Mouse (Mus musculus) CH12.LX (cell line): ENCODE data around the gene Slc23a4. TPM values are rescaled to one million over a fixed set of nuclear protein-coding genes. Genes with fewer than 3 reads are reported as not detected.

Source experiments
- DNase-seq: peaks from one replicate; pipeline ENCODE4 v3.0.0-alpha.2; 2013; ENCODE audit errors: extremely low read depth
- H3K27ac ChIP-seq: 2 replicates; pipeline ENCODE4 v1.5.1; 2012; ENCODE audit warnings: low read depth, mild to moderate bottlenecking, control low read depth, moderate library complexity; ENCODE audit not compliant: insufficient read depth
- H3K27me3 ChIP-seq: replicated peaks from 2 replicates; pipeline ENCODE3; 2012; ENCODE audit warnings: inconsistent platforms
- H3K36me3 ChIP-seq, 2 experiments: replicated peaks in 1 of 2; 2 replicates each; pipeline versions ENCODE3 to v1.6.1; 2012; ENCODE audit warnings: inconsistent platforms in 1 of 2, low read length in 1 of 2, mild to moderate bottlenecking in 1 of 2, mixed read lengths in 1 of 2, moderate library complexity in 1 of 2; ENCODE audit not compliant: control insufficient read depth in 1 of 2, insufficient read depth in 1 of 2
- H3K4me1 ChIP-seq, 2 experiments: 2 replicates each; pipeline ENCODE4 v1.6.1; 2012; ENCODE audit warnings: inconsistent platforms in 1 of 2, moderate library complexity in 1 of 2; ENCODE audit not compliant: insufficient read depth in 2 of 2, control insufficient read depth in 1 of 2
- H3K4me2 ChIP-seq: 2 replicates; pipeline ENCODE4 v1.6.1; 2012; ENCODE audit warnings: low read depth, mild to moderate bottlenecking, control low read depth; ENCODE audit not compliant: poor library complexity, insufficient read depth, severe bottlenecking
- H3K4me3 ChIP-seq, 3 experiments: fragments of 150-350 bp in 1 of 3; sonication (generic) in 1 of 3; replicated peaks in 1 of 3; 2 replicates each; pipeline versions ENCODE3 to v1.5.1; 2011 to 2012; ENCODE audit warnings: low read depth in 2 of 3, low read length in 2 of 3, mild to moderate bottlenecking in 2 of 3, moderate library complexity in 2 of 3, control low read depth in 1 of 3, improper control_type of control experiment in 1 of 3, inconsistent platforms in 1 of 3, mixed read lengths in 1 of 3; ENCODE audit not compliant: poor library complexity in 1 of 3
- H3K79me2 ChIP-seq: replicated peaks from 2 replicates; pipeline ENCODE4 v1.6.1; 2012; ENCODE audit warnings: mild to moderate bottlenecking, moderate library complexity; ENCODE audit not compliant: control insufficient read depth, poor library complexity, insufficient read depth, severe bottlenecking; ENCODE audit errors: extremely low read depth
- H3K9ac ChIP-seq: 2 replicates; pipeline ENCODE4 v1.6.1; 2012; ENCODE audit warnings: low read depth, mild to moderate bottlenecking, control low read depth, moderate library complexity; ENCODE audit not compliant: insufficient read depth
- H3K9me3 ChIP-seq: replicated peaks from 2 replicates; pipeline ENCODE3; 2012; ENCODE audit warnings: low read length, inconsistent platforms, mixed read lengths
- CTCF ChIP-seq, 2 experiments: IDR thresholded peaks in 1 of 2; conservative IDR thresholded peaks in 1 of 2; 2 replicates each; pipeline ENCODE4 v1.5.1; 2011 to 2012; ENCODE audit warnings: low read depth in 2 of 2, low read length in 2 of 2, improper control_type of control experiment in 1 of 2, inconsistent platforms in 1 of 2, mild to moderate bottlenecking in 1 of 2, moderate library complexity in 1 of 2
- E2F4 ChIP-seq: IDR thresholded peaks from 2 replicates; pipeline ENCODE4 v1.6.1; 2011; ENCODE audit warnings: low read depth, low read length, improper control_type of control experiment; ENCODE audit not compliant: insufficient replicate concordance
- ELF1 ChIP-seq: IDR thresholded peaks from 2 replicates; pipeline ENCODE4 v1.6.1; 2014; ENCODE audit warnings: low read depth, mild to moderate bottlenecking, inconsistent platforms, low read length, improper control_type of control experiment
- GABPA ChIP-seq: IDR thresholded peaks from 2 replicates; pipeline ENCODE4 v1.6.1; 2012; ENCODE audit warnings: low read depth, low read length, improper control_type of control experiment, inconsistent platforms; ENCODE audit not compliant: insufficient replicate concordance
- HCFC1 ChIP-seq: IDR thresholded peaks from 2 replicates; pipeline ENCODE4 v1.6.1; 2012; ENCODE audit warnings: low read depth, mild to moderate bottlenecking, inconsistent platforms, low read length, improper control_type of control experiment
- IRF4 ChIP-seq: IDR thresholded peaks from 2 replicates; pipeline ENCODE4 v1.6.1; 2014; ENCODE audit warnings: low read depth, mild to moderate bottlenecking, inconsistent platforms, low read length, improper control_type of control experiment
- KAT2A ChIP-seq: IDR thresholded peaks from 2 replicates; pipeline ENCODE4 v1.6.1; 2012; ENCODE audit warnings: low read length, improper control_type of control experiment, inconsistent platforms; ENCODE audit not compliant: insufficient replicate concordance
- MAFK ChIP-seq: IDR thresholded peaks from 2 replicates; pipeline ENCODE4 v1.6.1; 2011; ENCODE audit warnings: low read length, improper control_type of control experiment; ENCODE audit not compliant: insufficient replicate concordance
- MAX ChIP-seq: IDR thresholded peaks from 2 replicates; pipeline ENCODE4 v1.6.1; 2011; ENCODE audit warnings: low read length, improper control_type of control experiment
- MAZ ChIP-seq: IDR thresholded peaks from 2 replicates; pipeline ENCODE4 v1.6.1; 2012; ENCODE audit warnings: low read depth, mild to moderate bottlenecking, inconsistent platforms, low read length, improper control_type of control experiment, moderate library complexity
- MXI1 ChIP-seq: IDR thresholded peaks from 2 replicates; pipeline ENCODE4 v1.6.1; 2011; ENCODE audit warnings: mild to moderate bottlenecking, low read depth, low read length, improper control_type of control experiment
- NELFE ChIP-seq: IDR thresholded peaks from 2 replicates; pipeline ENCODE4 v1.6.1; 2011; ENCODE audit warnings: low read depth, low read length, improper control_type of control experiment
- NRF1 ChIP-seq: IDR thresholded peaks from 2 replicates; pipeline ENCODE4 v1.6.1; 2014; ENCODE audit warnings: low read depth, mild to moderate bottlenecking, inconsistent platforms, low read length, improper control_type of control experiment, moderate library complexity
- PAX5 ChIP-seq: IDR thresholded peaks from 2 replicates; pipeline ENCODE4 v1.6.1; 2012; ENCODE audit warnings: low read length, inconsistent platforms, mixed read lengths
- POLR2A ChIP-seq: IDR thresholded peaks from 2 replicates; pipeline ENCODE4 v1.6.1; 2011; ENCODE audit warnings: low read depth, mild to moderate bottlenecking, improper control_type of control experiment, low read length
- RAD21 ChIP-seq: IDR thresholded peaks from 2 replicates; pipeline ENCODE4 v1.6.1; 2011; ENCODE audit warnings: low read depth, mild to moderate bottlenecking, low read length, improper control_type of control experiment, moderate library complexity
- SIN3A ChIP-seq: IDR thresholded peaks from 2 replicates; pipeline ENCODE4 v1.6.1; 2012; ENCODE audit warnings: low read length, improper control_type of control experiment, inconsistent platforms
- TCF12 ChIP-seq: IDR thresholded peaks from 2 replicates; pipeline ENCODE4 v1.6.1; 2014; ENCODE audit warnings: low read depth, mild to moderate bottlenecking, inconsistent platforms, low read length, improper control_type of control experiment
- ZC3H11A ChIP-seq: IDR thresholded peaks from 2 replicates; pipeline ENCODE4 v1.6.1; 2012; ENCODE audit warnings: low read depth, mild to moderate bottlenecking, inconsistent platforms, low read length, improper control_type of control experiment
- ZNF384 ChIP-seq: IDR thresholded peaks from 2 replicates; pipeline ENCODE4 v1.6.1; 2012; ENCODE audit warnings: low read depth, low read length, improper control_type of control experiment, inconsistent platforms
- dilution Hi-C: fragments of 300-500 bp; cut with MboI; formaldehyde crosslinking; loops from 2 replicates; pipeline ENCODE4 v1.14.3; 2020; ENCODE audit warnings: low sequenced_read_pairs; ENCODE audit not compliant: extremely low pct_unique_long_range_greater_than_20kb, extremely low pct_ligation_motif_present
- in situ Hi-C: fragments of 300-500 bp; cut with MboI; formaldehyde crosslinking; loops from 3 replicates; pipeline ENCODE4 v1.14.3; 2019; ENCODE audit warnings: low sequenced_read_pairs, low pct_ligation_motif_present, low pct_unique_long_range_greater_than_20kb, mixed read lengths
- polyA plus RNA-seq: library from polyadenylated mRNA; unstranded; fragments of >175 nt; gene quantifications from 2 replicates; pipeline ENCODE4 v1.2.1, GENCODE M21; 2012; ENCODE audit warnings: low read depth; ENCODE audit not compliant: insufficient read length
- total RNA-seq, 2 experiments: library from RNA; depleted of rRNA; stranded (reverse); fragments of 300-350 nt in 1 of 2; fragments of >200 nt in 1 of 2; gene quantifications; 2 replicates each; pipeline ENCODE4 v1.2.3; 2012 to 2014

The Slc23a4 gene
- total and polyA plus RNA-seq, 3 experiments: 0.21 to 0.30 (median 0.27) TPM

GRCm38 (mm10) chr6:34910371-34911219, 77.6 kb downstream of the Slc23a4 start, which contains the start of gene Wdr91:
Gene Wdr91 (minus strand): TSS chr6:34910876.
- Histone ChIP-seq H3K36me3 (peaks cover 22 to 35% of the 10 kb centered on the region in 2 experiments), H3K79me2 (peaks cover 6% of the 10 kb centered on the region), H3K4me1 (peaks cover 0 to 31% of the 10 kb centered on the region in 2 experiments; a peak in 2 of 4 replicates), H3K4me3 (peak within 1 kb of the TSS; percentile 64 to 97 (median 82)), H3K27me3 (no peaks in the 10 kb centered on the region), H3K9ac (peak within 1 kb of the TSS; percentile 46), H3K4me2 (peak within 1 kb of the TSS; percentile 97), H3K27ac (peak within 1 kb of the TSS; percentile 54; the same call in 1 of the 2 replicates), H3K9me3 (no peaks in the 10 kb centered on the region)
- in situ Hi-C loops (no loop called here), dilution Hi-C loops (no loop called here)
- TF ChIP-seq PAX5: no peak
- TF ChIP-seq TCF12: peak; percentile 48; the same call in 1 of the 2 replicates
- TF ChIP-seq MAX: 0 out of 2 replicates have a peak, but pooled peaks have one; percentile 58
- no peak for TF ChIP-seq MAFK
- TF ChIP-seq NRF1: peak; percentile 78
- peak; percentile 66 for TF ChIP-seq NELFE
- TF ChIP-seq ZC3H11A: no peak
- TF ChIP-seq SIN3A: peak; percentile 59; the same call in 1 of the 2 replicates
- peak; percentile 75; the same call in 1 of the 2 replicates for TF ChIP-seq MXI1
- 0 out of 2 replicates have a peak, but pooled peaks have one; percentile 17 for TF ChIP-seq KAT2A
- peak; percentile 88 for TF ChIP-seq POLR2A
- peak in 1 of 2 experiments; percentile 34; a peak in 2 of 4 replicates for TF ChIP-seq CTCF (conservative IDR thresholded peaks at IDR 0.05 in 1 of 2, IDR thresholded peaks at IDR 0.05 in 1 of 2; ENCODE audit: low read depth in 2 of 2, low read length in 2 of 2)
- TF ChIP-seq HCFC1: peak; percentile 52; the same call in 1 of the 2 replicates
- peak; percentile 18; the same call in 1 of the 2 replicates for TF ChIP-seq ELF1
- peak; percentile 83 for DNase-seq

- H3K27me3 ChIP-seq: no peaks in the 10 kb centered on the region
- no peaks in the 10 kb centered on the region for H3K9me3 ChIP-seq
- peaks cover 27 to 43% of the 10 kb centered on the region in 2 experiments for H3K36me3 ChIP-seq
- H3K4me3 ChIP-seq: peak overlapping the region; percentile 64 to 97 (median 82)
- no peak overlapping the region for H3K27ac ChIP-seq
- peak overlapping the region; percentile 79 for H3K4me2 ChIP-seq
- dilution Hi-C loops (no loop called here), in situ Hi-C loops (no loop called here)
- H3K79me2 ChIP-seq: peaks cover 6% of the 10 kb centered on the region
- H3K9ac ChIP-seq: peak overlapping the region; percentile 46
- DNase-seq: no peak
- no peak for TF ChIP-seq RAD21
- no peak for TF ChIP-seq TCF12
- no peak for TF ChIP-seq ZNF384
- TF ChIP-seq PAX5: no peak
- TF ChIP-seq IRF4: 0 out of 2 replicates have a peak, but pooled peaks have one; percentile 19
- TF ChIP-seq MAZ: no peak
- TF ChIP-seq E2F4: no peak
- TF ChIP-seq MAFK: no peak
- no peak for TF ChIP-seq GABPA
- H3K4me1 ChIP-seq: peaks cover 0 to 31% of the 10 kb centered on the region in 2 experiments; a peak in 2 of 4 replicates
Measured at GRCm38 (mm10) chr6:34909631-34910345, 78.4 kb downstream of the Slc23a4 start.
